Mouse (Mus musculus) heart, postnatal 10 days (tissue): ENCODE data around the gene Krtap28-10. TPM values are rescaled to one million over a fixed set of nuclear protein-coding genes. Genes with fewer than 3 reads are reported as not detected.

Experiments
- DNase-seq, 2 experiments: peaks; one replicate each; pipeline ENCODE4 v3.0.0; 2021
- intact Hi-C: fragments of 180-260 bp; cut with DNase I; formaldehyde crosslinking; loops from one replicate; pipeline ENCODE4 v1.15.1; 2025
- total RNA-seq, 2 experiments: library from RNA; stranded (reverse); gene quantifications; 2 replicates each; pipeline ENCODE4 v1.2.3; 2021

Krtap28-10 gene
- not detected for total RNA-seq

- intact Hi-C loops, result no loop called here
- DNase-seq, result no peak
Observed at GRCm38 (mm10) chr1:83042380-83042779, at the start of gene Krtap28-10. Krtap28-10 (minus strand) TSS chr1:83042480.

GRCm38 (mm10) chr1:83091268-83091667 lies 49.0 kb upstream of the Krtap28-10 start:
- intact Hi-C loops, result no loop called here
- no peak for DNase-seq

GRCm38 (mm10) chr1:83084790-83085189 lies 42.5 kb upstream of the Krtap28-10 start:
- no peak for DNase-seq
- intact Hi-C loops, result no loop called here

- intact Hi-C loops, result no loop called here
- DNase-seq, result no peak
Observed at GRCm38 (mm10) chr1:83077016-83077415, 34.7 kb upstream of the Krtap28-10 start.

- peak; percentile 29 to 55 for DNase-seq
- intact Hi-C loops, result loop anchor here (1.0 kb wide), 1 partner anchor 289 kb away; no protein-coding TSS in a partner anchor
Observed at GRCm38 (mm10) chr1:83076190-83076917, 34.1 kb upstream of the Krtap28-10 start.

GRCm38 (mm10) chr1:83075526-83076189 lies 33.4 kb upstream of the Krtap28-10 start:
- DNase-seq, result no peak
- intact Hi-C loops, result loop anchor here (1.0 kb wide), 1 partner anchor 288 kb away; no protein-coding TSS in a partner anchor

GRCm38 (mm10) chr1:83067205-83067604 lies 24.9 kb upstream of the Krtap28-10 start:
- no peak for DNase-seq
- intact Hi-C loops, result no loop called here

- no peak for DNase-seq
- intact Hi-C loops, result no loop called here
Observed at GRCm38 (mm10) chr1:83066577-83066976, 24.3 kb upstream of the Krtap28-10 start.

GRCm38 (mm10) chr1:83064851-83065250 lies 22.6 kb upstream of the Krtap28-10 start:
- peak; percentile 16 to 44 for DNase-seq
- intact Hi-C loops, result loop anchor here (1.0 to 2.0 kb wide), 2 partner anchors 122 to 652 kb away; no protein-coding TSS in a partner anchor

GRCm38 (mm10) chr1:83060643-83061042 lies 18.4 kb upstream of the Krtap28-10 start, which contains the start of gene Krtap28-13:
Krtap28-13 (plus strand) TSS chr1:83060930.
- intact Hi-C loops, result no loop called here

GRCm38 (mm10) chr1:83059278-83059677 lies 17.0 kb upstream of the Krtap28-10 start, which contains the start of gene A030005K14Rik:
A030005K14Rik (minus strand) TSS chr1:83059378.
- DNase-seq, result peak in 1 of 2 experiments; percentile 7
- intact Hi-C loops, result no loop called here

More at GRCm38 (mm10) chr1:83060643-83061042, 18.4 kb upstream of the Krtap28-10 start, which contains the start of gene Krtap28-13:
- peak in 1 of 2 experiments; percentile 11 for DNase-seq

- no peak for DNase-seq
- intact Hi-C loops, result no loop called here
Observed at GRCm38 (mm10) chr1:83058481-83058880, 16.2 kb upstream of the Krtap28-10 start.

- intact Hi-C loops, result no loop called here
- DNase-seq, result no peak
Observed at GRCm38 (mm10) chr1:83044882-83045427, 2.7 kb upstream of the Krtap28-10 start, which contains the start of gene Gm47969. Gm47969 (plus strand) TSS chr1:83044932.

GRCm38 (mm10) chr1:83039080-83039479 lies 3.2 kb downstream of the Krtap28-10 start:
- intact Hi-C loops, result no loop called here

GRCm38 (mm10) chr1:83038109-83038672 lies 4.1 kb downstream of the Krtap28-10 start, which contains the start of gene Slc19a3:
Slc19a3 (minus strand) TSS chr1:83038448.
- DNase-seq, result peak; percentile 34 to 39
- intact Hi-C loops, result no loop called here

More at GRCm38 (mm10) chr1:83039080-83039479, 3.2 kb downstream of the Krtap28-10 start:
- no peak for DNase-seq

- DNase-seq, result no peak
Observed at GRCm38 (mm10) chr1:83036892-83037667, 5.2 kb downstream of the Krtap28-10 start.

GRCm38 (mm10) chr1:83034509-83034908 lies 7.8 kb downstream of the Krtap28-10 start:
- DNase-seq, result no peak
- intact Hi-C loops, result no loop called here

More at GRCm38 (mm10) chr1:83036892-83037667, 5.2 kb downstream of the Krtap28-10 start:
- intact Hi-C loops, result no loop called here

GRCm38 (mm10) chr1:83032508-83032907 lies 9.8 kb downstream of the Krtap28-10 start:
- intact Hi-C loops, result no loop called here
- no peak for DNase-seq

GRCm38 (mm10) chr1:83031950-83032349 lies 10.3 kb downstream of the Krtap28-10 start:
- intact Hi-C loops, result no loop called here
- no peak for DNase-seq

GRCm38 (mm10) chr1:83016556-83016955 lies 25.7 kb downstream of the Krtap28-10 start:
- intact Hi-C loops, result no loop called here
- no peak for DNase-seq
